In the genomic region with DNA sequence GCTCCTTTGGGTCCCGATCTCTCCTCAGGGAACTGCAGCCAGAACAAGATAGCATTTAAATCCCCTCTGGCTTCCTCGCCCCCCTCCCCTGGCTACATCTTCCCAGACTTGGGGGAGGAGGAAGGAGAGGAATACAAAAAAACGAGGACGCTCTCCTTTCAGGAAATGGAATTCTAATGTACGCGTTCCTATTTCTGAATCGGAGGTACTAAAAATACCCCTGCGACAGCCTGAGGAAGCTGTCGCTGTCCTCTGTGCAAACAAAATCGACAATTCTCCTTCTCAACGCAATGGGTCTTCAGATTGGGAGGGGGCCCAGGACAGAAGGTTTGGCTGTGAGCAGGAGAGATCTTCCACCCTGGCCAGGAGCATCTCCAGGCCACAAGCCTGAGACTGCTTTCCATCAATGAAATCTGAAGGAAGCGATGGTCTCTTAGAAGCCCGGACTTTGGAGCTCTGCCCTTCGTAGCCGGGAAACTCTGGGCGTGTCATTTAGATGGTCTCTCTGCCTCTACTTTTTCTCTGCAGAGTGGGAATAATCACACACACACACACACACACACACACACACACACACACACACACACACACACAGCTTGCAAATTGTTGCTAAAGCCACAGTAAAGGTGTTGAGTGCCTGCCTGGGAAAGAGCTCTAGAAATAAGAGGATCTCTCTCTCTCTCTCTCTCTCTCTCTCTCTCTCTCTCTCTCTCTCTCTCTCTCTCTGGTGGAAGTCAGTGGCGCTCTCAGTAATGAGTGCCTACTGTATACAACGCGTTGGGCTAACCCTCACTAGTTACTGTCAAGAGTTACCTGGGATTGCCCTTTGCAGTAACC, we compare ENCODE assay signal across 14 mouse cellular contexts. TPM values are rescaled to one million over a fixed set of nuclear protein-coding genes. Genes with fewer than 3 reads are reported as not detected.
DNase-seq lines count a peak whose midpoint lies in the region; ATAC-seq and TF ChIP-seq lines count a peak whose summit lies in the region.
"Had no signal": no experiment of that assay in that cellular context is flagged by ENCODE, and none has a peak within 500 bp of the region (broad histone marks: within the 10 kb centered on the region; RNA-seq: fewer than 3 reads in every experiment).

No protein-coding gene starts in this region.

- no peak overlapping the region for H3K9ac ChIP-seq in limb, embryonic 14.5 days (ENCODE audit: low read depth, low read length, severe bottlenecking)
- H3K9ac ChIP-seq: liver, embryonic 13.5 days had no signal

- peaks cover 100% of the 10 kb centered on the region for H3K27me3 ChIP-seq in embryonic facial prominence, embryonic 10.5 days (replicated peaks; ENCODE audit: low read depth, poor library complexity, severe bottlenecking)
- H3K27me3 ChIP-seq in limb, embryonic 14.5 days (ENCODE audit: control insufficient read depth, insufficient read depth, low read length), result peaks cover 98% of the 10 kb centered on the region

- no peaks in the 10 kb centered on the region for H3K9me3 ChIP-seq in embryonic facial prominence, embryonic 10.5 days
- H3K9me3 ChIP-seq in limb, embryonic 14.5 days (ENCODE audit: control insufficient read depth, low read length), result no peaks in the 10 kb centered on the region
- H3K9me3 ChIP-seq: liver, embryonic 13.5 days had no signal

- intact Hi-C loops in heart, postnatal 25 days (cut with DNase I), result no loop called here

- no peak overlapping the region for H3K27ac ChIP-seq in embryonic facial prominence, embryonic 10.5 days (replicated peaks)
- H3K27ac ChIP-seq in limb, embryonic 14.5 days (replicated peaks; ENCODE audit: low read depth, low read length), result no peak overlapping the region
- H3K27ac ChIP-seq: liver, embryonic 13.5 days had no signal

- no peak overlapping the region for H3K4me2 ChIP-seq in limb, embryonic 14.5 days (replicated peaks; ENCODE audit: low read depth, low read length, severe bottlenecking)
- H3K4me2 ChIP-seq: liver, embryonic 13.5 days had no signal

- peaks cover 50% of the 10 kb centered on the region for H3K4me1 ChIP-seq in embryonic facial prominence, embryonic 10.5 days
- no peaks in the 10 kb centered on the region for H3K4me1 ChIP-seq in limb, embryonic 14.5 days (ENCODE audit: control insufficient read depth, insufficient read depth, low read length)
- H3K4me1 ChIP-seq: liver, embryonic 13.5 days had no signal

- peak overlapping the region; percentile 50 for H3K4me3 ChIP-seq in embryonic facial prominence, embryonic 10.5 days
- 0 out of 2 replicates have a peak overlapping the region, but pooled peaks have one; percentile 8 for H3K4me3 ChIP-seq in limb, embryonic 14.5 days (replicated peaks; ENCODE audit: low read length)
- H3K4me3 ChIP-seq: liver, embryonic 13.5 days had no signal

- DNase-seq in heart, adult 11 months, result peak; percentile 27
- no peak for DNase-seq in heart, postnatal 25 days (ENCODE audit: low spot score)
- DNase-seq in layer of hippocampus, postnatal 10 days (ENCODE audit: low spot score in 2 of 2), result peak; percentile 42 to 49
- DNase-seq in layer of hippocampus, postnatal 36 days, result no peak
- peak; percentile 46 for DNase-seq in embryonic facial prominence, embryonic 10.5 days (ENCODE audit: low spot score)
- DNase-seq in limb, embryonic 14.5 days (ENCODE audit: low spot score), result no peak
- no peak for DNase-seq in urinary bladder, postnatal 25 days (ENCODE audit: low spot score)
- DNase-seq in ovary, postnatal 14 days (ENCODE audit: low spot score), result no peak
- DNase-seq: liver, embryonic 13.5 days; thymus, adult 18-20 months had no signal

- TF ChIP-seq POLR2A in limb, embryonic 14.5 days (IDR thresholded peaks at IDR 0.05; ENCODE audit: borderline replicate concordance, extremely low read depth, insufficient read depth, insufficient read length), result no peak

- WGBS in embryonic facial prominence, embryonic 10.5 days, result under 1% methylated on average over 19 of the region's 19 CpGs
- 1% methylated on average over 19 of the region's 19 CpGs for WGBS in limb, embryonic 14.5 days

- no peak for ATAC-seq in limb, embryonic 14.5 days (ENCODE audit: low FRiP score, low read depth)

- no peaks in the 10 kb centered on the region for H3K36me3 ChIP-seq in embryonic facial prominence, embryonic 10.5 days (replicated peaks)
- no peaks in the 10 kb centered on the region for H3K36me3 ChIP-seq in limb, embryonic 14.5 days (ENCODE audit: control insufficient read depth, insufficient read depth, low read length)
- H3K36me3 ChIP-seq: liver, embryonic 13.5 days had no signal

RNA-seq across cellular contexts. Expression of a gene that starts 7.5 kb away (rescaled TPM):
- not detected for total RNA-seq in heart, postnatal 25 days (2021)
- total RNA-seq in layer of hippocampus, postnatal 10 days (2021), result 10 to 100 TPM; 50.1 to 50.7 TPM
- 10 to 100 TPM; 41.0 to 45.7 TPM for total RNA-seq in layer of hippocampus, postnatal 36 days (2021)
- 2.8 and 3.2 TPM in 2 replicates for polyA plus RNA-seq in embryonic facial prominence, embryonic 10.5 days (2016; fragmentation: Nextera tagmentation; extraction: Ambion mirVana)
- polyA plus RNA-seq in limb, embryonic 14.5 days (2012; rRNA removed), result 0.10 and 0.54 TPM in 2 replicates
- polyA plus RNA-seq in limb, embryonic 14.5 days (2014; fragmentation: Nextera tagmentation; extraction: Ambion mirVana), result 0.17 TPM in 1 of 2 replicates, not detected in the other
- total RNA-seq: monocyte, adult 5-6 weeks had no signal
- polyA plus RNA-seq: C2C12; embryonic facial prominence, embryonic 14.5 days; gonadal fat pad, adult 2 months; liver, embryonic 13.5 days had no signal

RNA-seq across cellular contexts. Expression of a gene that starts 56.5 kb away (rescaled TPM):
- total RNA-seq in heart, postnatal 25 days (2021), result 10 to 100 TPM; 19.7 to 24.1 TPM
- total RNA-seq in layer of hippocampus, postnatal 10 days (2021), result 10 to 100 TPM; 29.0 to 43.3 TPM
- 10 to 100 TPM; 27.6 to 35.0 TPM for total RNA-seq in layer of hippocampus, postnatal 36 days (2021)
- polyA plus RNA-seq in embryonic facial prominence, embryonic 10.5 days (2016; fragmentation: Nextera tagmentation; extraction: Ambion mirVana), result 20.9 and 25.9 TPM in 2 replicates
- 16.0 and 26.9 TPM in 2 replicates for polyA plus RNA-seq in limb, embryonic 14.5 days (2012; rRNA removed)
- 43.8 and 49.6 TPM in 2 replicates for polyA plus RNA-seq in limb, embryonic 14.5 days (2014; fragmentation: Nextera tagmentation; extraction: Ambion mirVana)

RNA-seq across cellular contexts. Expression of a gene that starts 56.7 kb away (rescaled TPM):
- total RNA-seq in heart, postnatal 25 days (2021), result under 1 TPM in 1 of 2 experiments, not detected in 1; 0.13 TPM
- total RNA-seq in layer of hippocampus, postnatal 10 days (2021), result not detected
- total RNA-seq in layer of hippocampus, postnatal 36 days (2021), result under 1 TPM in 1 of 2 experiments, not detected in 1; 0.22 TPM
- polyA plus RNA-seq in embryonic facial prominence, embryonic 10.5 days (2016; fragmentation: Nextera tagmentation; extraction: Ambion mirVana), result 0.07 and 0.16 TPM in 2 replicates
- polyA plus RNA-seq in limb, embryonic 14.5 days (2012; rRNA removed), result 0.09 and 0.20 TPM in 2 replicates
- polyA plus RNA-seq in limb, embryonic 14.5 days (2014; fragmentation: Nextera tagmentation; extraction: Ambion mirVana), result 0.11 and 0.18 TPM in 2 replicates
- total RNA-seq: monocyte, adult 5-6 weeks had no signal
- polyA plus RNA-seq: C2C12; embryonic facial prominence, embryonic 14.5 days had no signal

Comparison
In these comparisons a context has a peak if more than half of its experiments do, and no peak if none do; other contexts are left out.
1. DNase-seq: peak in heart, adult 11 months (single experiment), layer of hippocampus, postnatal 10 days (2 of 2) and embryonic facial prominence, embryonic 10.5 days (single experiment); none in heart, postnatal 25 days (single experiment), layer of hippocampus, postnatal 36 days (0 of 2), limb, embryonic 14.5 days (single experiment), urinary bladder, postnatal 25 days (single experiment) and ovary, postnatal 14 days (single experiment).
2. RNA of a gene that starts 7.5 kb away (total RNA-seq): 50.1 to 50.7 TPM in layer of hippocampus, postnatal 10 days and 41.0 to 45.7 TPM in layer of hippocampus, postnatal 36 days; not detected in heart, postnatal 25 days; every median in the first group is over 10 times any median in the second.